Mouse (Mus musculus) activated CD4-positive, CD25-positive, alpha-beta regulatory T cell, adult 4 months (primary cell): ENCODE measurements around the gene Gm13101. TPM values are rescaled to one million over a fixed set of nuclear protein-coding genes. Genes with fewer than 3 reads are reported as not detected.
"Not testable (repeated sequence)": the region's sequence is repeated elsewhere in the genome, so short reads cannot be mapped to it uniquely, and the experiment has no call there.

Source experiments
- ATAC-seq: one replicate; pipeline ENCODE4 v1.8.0; 2017
- polyA plus RNA-seq, 2 experiments: library from polyadenylated mRNA; unstranded; fragments of 100-300 nt; shearing (Covaris generic); gene quantifications; one replicate each; pipeline ENCODE4 v1.2.1; 2017

Gm13101 gene
- polyA plus RNA-seq, result not detected

DNA sequence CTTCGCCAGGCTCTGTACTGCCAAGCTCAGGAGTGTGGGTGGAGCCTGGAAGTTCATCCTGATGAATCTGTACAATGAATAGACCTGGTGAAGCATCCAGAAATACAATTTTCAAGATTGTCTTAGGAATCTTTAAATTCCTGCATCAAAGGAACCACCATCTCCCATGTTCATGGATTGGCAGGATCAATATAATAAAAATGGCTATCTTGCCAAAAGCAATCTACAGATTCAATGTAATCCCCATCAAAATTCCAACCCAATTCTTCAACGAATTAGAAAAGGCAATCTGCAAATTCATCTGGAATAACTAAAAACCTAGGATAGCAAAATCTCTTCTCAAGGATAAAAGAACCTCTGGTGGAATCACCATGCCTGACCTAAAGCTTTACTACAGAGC, at the start of gene Gm13101:
Gene Gm13101 (minus strand): TSS at position 101 of the 400 bp plus-strand sequence.
- not testable (repeated sequence) for ATAC-seq

GRCm38 (mm10) chr4:143994269-143994668, 27.5 kb upstream of the Gm13101 start, which contains the start of gene Pramef17:
Gene Pramef17 (minus strand): TSS chr4:143994369.
- not testable (repeated sequence) for ATAC-seq

DNA sequence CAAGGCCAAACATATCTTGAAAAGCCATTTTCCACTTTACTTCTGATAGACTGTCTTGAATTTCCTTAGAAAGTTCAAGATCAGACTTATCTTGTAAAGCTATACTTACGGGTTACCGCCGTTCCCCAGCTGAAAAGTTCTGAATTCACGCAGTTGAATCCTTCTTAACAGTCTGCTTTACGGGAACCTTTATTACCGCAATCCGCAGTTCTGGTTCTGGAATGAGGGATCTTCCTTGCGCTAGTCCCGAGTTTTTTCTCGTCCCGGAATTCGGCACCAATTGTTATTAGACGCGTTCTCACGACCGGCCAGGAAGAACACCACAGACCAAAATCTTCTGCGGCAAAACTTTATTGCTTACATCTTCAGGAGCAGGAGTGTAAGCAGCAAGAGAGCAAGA, 21.4 kb upstream of the Gm13101 start:
- ATAC-seq, result not testable (repeated sequence)

GRCm38 (mm10) chr4:143987475-143987941, 20.8 kb upstream of the Gm13101 start:
- ATAC-seq, result not testable (repeated sequence)

DNA sequence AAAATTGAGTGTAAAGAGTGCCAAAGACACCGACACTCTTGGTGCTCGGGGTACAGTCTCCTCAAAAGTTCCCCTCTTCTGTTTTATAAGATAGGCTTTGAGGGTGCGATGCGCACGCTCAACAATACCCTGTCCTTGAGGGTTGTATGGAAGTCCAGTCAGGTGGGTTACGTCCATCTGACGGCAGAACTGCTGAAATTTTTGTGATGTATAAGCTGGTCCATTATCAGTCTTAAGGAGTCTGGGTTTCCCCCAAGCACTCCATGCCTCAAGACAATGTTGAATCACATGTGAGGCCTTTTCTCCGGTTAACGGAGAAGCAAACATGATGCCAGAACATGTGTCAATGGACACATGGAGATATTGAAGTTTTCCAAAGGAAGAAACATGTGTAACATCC, 19.0 kb upstream of the Gm13101 start:
- not testable (repeated sequence) for ATAC-seq

DNA sequence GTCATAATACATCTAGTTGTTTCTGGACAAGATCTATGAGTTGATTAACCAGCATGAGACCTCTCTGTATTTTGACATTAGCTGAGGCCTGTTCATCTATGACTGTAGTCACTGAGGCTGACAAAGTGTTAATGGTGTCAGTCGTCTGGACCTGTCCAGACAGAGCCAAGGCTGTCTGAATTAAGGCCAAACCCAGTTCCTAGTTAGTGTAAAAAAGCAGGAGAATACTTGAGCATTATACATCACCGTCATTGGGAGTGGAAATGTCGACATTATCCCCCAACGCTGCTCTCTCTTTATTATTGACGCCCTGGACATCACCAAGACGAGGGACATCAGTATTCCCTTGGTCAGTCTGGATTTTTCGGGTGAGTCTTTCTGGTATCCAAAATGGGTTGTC, 18.4 kb upstream of the Gm13101 start:
- ATAC-seq, result not testable (repeated sequence)

DNA sequence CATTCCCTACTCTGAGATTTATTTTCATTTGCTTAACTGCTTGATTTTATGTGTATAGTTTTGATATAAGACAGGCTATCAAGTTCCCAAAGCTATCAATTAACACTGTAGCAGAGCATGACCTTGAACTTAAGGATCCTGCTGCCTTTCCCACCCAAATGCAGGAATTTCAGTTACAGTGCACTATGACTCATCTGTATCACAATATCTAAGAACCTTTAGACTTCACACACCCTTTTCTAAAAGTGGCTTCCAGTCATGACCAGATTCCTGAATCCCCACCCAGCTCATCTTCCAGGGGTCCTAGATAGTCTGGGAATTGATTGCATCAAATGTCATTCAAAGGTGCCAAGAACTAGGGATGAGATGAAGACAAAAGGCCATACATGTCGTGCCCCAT, 16.7 kb upstream of the Gm13101 start:
- not testable (repeated sequence) for ATAC-seq

DNA sequence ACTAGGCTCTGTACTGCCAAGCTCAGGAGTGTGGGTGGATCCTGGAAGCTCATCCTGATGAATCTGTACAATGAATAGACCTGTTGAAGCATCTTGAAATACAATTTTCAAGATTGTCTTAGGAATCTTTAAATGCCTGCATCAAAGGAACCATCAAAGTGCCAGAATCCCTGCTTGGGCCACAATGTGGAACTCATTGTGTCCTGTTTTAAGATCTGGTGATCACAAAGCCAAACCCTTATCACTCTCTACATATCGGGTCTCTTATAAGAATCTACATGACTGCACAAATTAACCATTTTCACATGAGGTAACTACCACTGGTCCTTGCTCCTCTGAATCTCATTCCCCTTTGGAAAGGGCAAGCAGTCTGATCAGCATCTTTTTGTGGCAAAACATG, 15.8 kb downstream of the Gm13101 start, which contains the start of gene Pramef25:
Gene Pramef25 (minus strand): TSS at position 101 of the 400 bp plus-strand sequence.
- ATAC-seq, result not testable (repeated sequence)

Other genes with a start within 250 kb of the Gm13101 start
- gene Gm13078, start 247.5 kb downstream of the Gm13101 start, polyA plus RNA-seq, result under 1 TPM in 1 of 2 experiments, not detected in 1; 0.16 TPM
- gene Gm13023, start 177.6 kb downstream of the Gm13101 start, polyA plus RNA-seq, result not detected
- not detected for gene Gm13084, start 150.9 kb downstream of the Gm13101 start, polyA plus RNA-seq
- gene Gm13103, start 120.5 kb downstream of the Gm13101 start, polyA plus RNA-seq, result not detected
- gene Pramef6, start 66.6 kb downstream of the Gm13101 start, polyA plus RNA-seq, result not detected
- gene Pramef25, start 15.9 kb downstream of the Gm13101 start, polyA plus RNA-seq, result not detected
- not detected for gene Pramef17, start 27.4 kb upstream of the Gm13101 start, polyA plus RNA-seq
- under 1 TPM in 1 of 2 experiments, not detected in 1; 0.24 TPM for gene Pramel4, start 92.2 kb upstream of the Gm13101 start, polyA plus RNA-seq
- not detected for gene Gm13102, start 139.5 kb upstream of the Gm13101 start, polyA plus RNA-seq
- not detected for gene Oog3, start 195.7 kb upstream of the Gm13101 start, polyA plus RNA-seq
- not detected for gene Oog2, start 223.8 kb upstream of the Gm13101 start, polyA plus RNA-seq
- gene C87977, start 246.4 kb upstream of the Gm13101 start, polyA plus RNA-seq, result not detected